Mouse (Mus musculus) embryonic facial prominence, embryonic 10.5 days (tissue): ENCODE results near the gene Ivns1abp. TPM values are rescaled to one million over a fixed set of nuclear protein-coding genes. Genes with fewer than 3 reads are reported as not detected.

Experiments used
- DNase-seq: peaks from one replicate; pipeline ENCODE4 v3.0.0-alpha.2; 2017; ENCODE audit warnings: low spot score
- H3K27ac ChIP-seq: fragments of 300-500 bp; sonication (generic); replicated peaks from 2 replicates; pipeline ENCODE4 v1.5.1; 2016; ENCODE audit warnings: mild to moderate bottlenecking
- H3K27me3 ChIP-seq: fragments of 300-500 bp; sonication (generic); replicated peaks from 2 replicates; pipeline ENCODE4 v1.6.1; 2016; ENCODE audit warnings: low read depth, mild to moderate bottlenecking; ENCODE audit not compliant: poor library complexity, severe bottlenecking
- H3K36me3 ChIP-seq: fragments of 300-500 bp; sonication (generic); replicated peaks from 2 replicates; pipeline ENCODE4 v1.6.1; 2016; ENCODE audit warnings: mild to moderate bottlenecking, moderate library complexity
- H3K4me1 ChIP-seq: fragments of 300-500 bp; sonication (generic); 2 replicates; pipeline ENCODE4 v1.6.1; 2016
- H3K4me3 ChIP-seq: fragments of 300-500 bp; sonication (generic); 2 replicates; pipeline ENCODE4 v1.5.1; 2016; ENCODE audit warnings: mild to moderate bottlenecking, moderate library complexity
- H3K9me3 ChIP-seq: fragments of 300-500 bp; sonication (generic); 2 replicates; pipeline ENCODE4 v1.6.1; 2016; ENCODE audit warnings: mild to moderate bottlenecking
- WGBS: fragments of 180-500 bp; shearing (Covaris S2); methylation state at CpG from one replicate; pipeline ENCODE4 v1.1.7; 2016; 5-methylcytosine and 5-hydroxymethylcytosine counted together
- polyA plus RNA-seq: library from polyadenylated mRNA; unstranded; fragments of >200 nt; fragmentation: Nextera tagmentation; extraction: Ambion mirVana; gene quantifications from 2 replicates; pipeline ENCODE4 v1.2.1, GENCODE M21; 2016

The Ivns1abp gene
- polyA plus RNA-seq, 1 experiment from 2014 or later: 402 TPM

- no peaks in the 10 kb centered on the region for H3K27me3 ChIP-seq
- H3K4me3 ChIP-seq: no peak overlapping the region
- no peak for DNase-seq
- H3K36me3 ChIP-seq: peaks cover 72% of the 10 kb centered on the region
- no peaks in the 10 kb centered on the region for H3K4me1 ChIP-seq
- H3K9me3 ChIP-seq: no peaks in the 10 kb centered on the region
- H3K27ac ChIP-seq: no peak overlapping the region
- WGBS: 90% methylated on average over 5 of the region's 5 CpGs
Measured at GRCm38 (mm10) chr1:151371543-151371942, 27.3 kb downstream of the Ivns1abp start.

GRCm38 (mm10) chr1:151372823-151373222 lies 28.5 kb downstream of the Ivns1abp start:
- peaks cover 67% of the 10 kb centered on the region for H3K36me3 ChIP-seq
- no peak overlapping the region for H3K27ac ChIP-seq
- DNase-seq: no peak
- no peaks in the 10 kb centered on the region for H3K4me1 ChIP-seq
- H3K4me3 ChIP-seq: no peak overlapping the region
- H3K27me3 ChIP-seq: no peaks in the 10 kb centered on the region
- H3K9me3 ChIP-seq: no peaks in the 10 kb centered on the region
- WGBS: 95% methylated on average over 1 of the region's 1 CpGs

GRCm38 (mm10) chr1:151377353-151377752 lies 33.1 kb downstream of the Ivns1abp start:
- no peak overlapping the region for H3K4me3 ChIP-seq
- H3K9me3 ChIP-seq: no peaks in the 10 kb centered on the region
- H3K4me1 ChIP-seq: no peaks in the 10 kb centered on the region
- no peaks in the 10 kb centered on the region for H3K27me3 ChIP-seq
- H3K36me3 ChIP-seq: peaks cover 57% of the 10 kb centered on the region
- WGBS: 90% methylated on average over 3 of the region's 3 CpGs
- H3K27ac ChIP-seq: no peak overlapping the region
- DNase-seq: no peak

- H3K9me3 ChIP-seq: no peaks in the 10 kb centered on the region
- H3K27me3 ChIP-seq: no peaks in the 10 kb centered on the region
- H3K36me3 ChIP-seq: peaks cover 35% of the 10 kb centered on the region
- no peaks in the 10 kb centered on the region for H3K4me1 ChIP-seq
- no peak for DNase-seq
- 96% methylated on average over 1 of the region's 1 CpGs for WGBS
- no peak overlapping the region for H3K4me3 ChIP-seq
- no peak overlapping the region for H3K27ac ChIP-seq
Measured at GRCm38 (mm10) chr1:151390029-151390428, 45.8 kb downstream of the Ivns1abp start.

GRCm38 (mm10) chr1:151409827-151410226 lies 65.5 kb downstream of the Ivns1abp start:
- 88% methylated on average over 3 of the region's 3 CpGs for WGBS
- Histone ChIP-seq H3K4me3 (no peak overlapping the region), H3K36me3 (peaks cover 69% of the 10 kb centered on the region), H3K4me1 (no peaks in the 10 kb centered on the region), H3K9me3 (no peaks in the 10 kb centered on the region), H3K27ac (no peak overlapping the region), H3K27me3 (no peaks in the 10 kb centered on the region)
- DNase-seq: no peak

Other genes starting within 250 kb of the Ivns1abp start
- gene Gm47985, start 161.9 kb upstream of the Ivns1abp start, polyA plus RNA-seq: 0.11 and 0.40 TPM in 2 replicates
- gene Gm8947, start 152.1 kb upstream of the Ivns1abp start, polyA plus RNA-seq: not detected in 2 replicates
- gene Gm47995, start 146.0 kb upstream of the Ivns1abp start, polyA plus RNA-seq: not detected in 2 replicates
- gene 3110040M04Rik, start 140.4 kb upstream of the Ivns1abp start, polyA plus RNA-seq: not detected in 2 replicates
- gene Gm47996, start 134.3 kb upstream of the Ivns1abp start, polyA plus RNA-seq: 0.33 TPM in 1 of 2 replicates, not detected in the other
- 19.8 and 21.1 TPM in 2 replicates for gene Swt1, start 84.0 kb downstream of the Ivns1abp start, polyA plus RNA-seq
- 49.8 and 50.6 TPM in 2 replicates for gene Trmt1l, start 84.1 kb downstream of the Ivns1abp start, polyA plus RNA-seq
- 115 TPM in 2 replicates for gene Rnf2, start 156.5 kb downstream of the Ivns1abp start, polyA plus RNA-seq
- gene Fam129a, start 226.7 kb downstream of the Ivns1abp start, polyA plus RNA-seq: 0.53 and 1.00 TPM in 2 replicates